Mouse (Mus musculus): ENCODE results near the gene Tnfaip6. TPM values are rescaled to one million over a fixed set of nuclear protein-coding genes. Genes with fewer than 3 reads are reported as not detected.

The Tnfaip6 gene
- polyA plus RNA-seq, 1 experiment from 2014 or later = 71.7 TPM

GRCm38 (mm10) chr2:52053502-52053901 is 15.7 kb downstream of the Tnfaip6 start:
- no peak overlapping the region for H3K4me3 ChIP-seq
- H3K27me3 ChIP-seq = no peaks in the 10 kb centered on the region
- H3K27ac ChIP-seq = no peak overlapping the region
- ATAC-seq (ENCODE audit: insufficient number of reproducible peaks, insufficient read depth, low FRiP score, low TSS enrichment) = no peak
- no peaks in the 10 kb centered on the region for H3K4me1 ChIP-seq
- H3K4me2 ChIP-seq (replicated peaks) = no peak overlapping the region
- H3K36me3 ChIP-seq = peaks cover 49% of the 10 kb centered on the region
- no peak overlapping the region for H3K9ac ChIP-seq
- WGBS = 67% methylated on average over 5 of the region's 5 CpGs
- no peaks in the 10 kb centered on the region for H3K9me3 ChIP-seq

DNA sequence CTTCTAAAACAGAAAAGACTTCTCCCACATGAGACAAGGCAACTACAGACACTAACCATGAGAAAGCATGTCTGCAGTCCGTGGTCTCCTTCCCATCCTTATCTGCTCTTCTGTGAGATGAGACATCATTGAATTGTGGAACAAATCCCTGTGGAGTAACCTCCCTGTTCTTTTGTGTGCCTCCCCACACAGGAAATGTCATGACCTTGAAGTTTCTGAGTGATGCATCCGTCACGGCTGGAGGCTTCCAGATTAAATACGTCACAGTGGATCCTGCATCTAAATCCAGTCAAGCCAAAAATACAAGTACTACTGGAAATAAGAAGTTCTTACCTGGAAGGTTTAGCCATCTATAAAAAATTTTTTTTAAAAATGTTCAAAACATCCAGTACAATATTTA is 17.8 kb downstream of the Tnfaip6 start:
- peaks cover 36% of the 10 kb centered on the region for H3K36me3 ChIP-seq
- H3K4me3 ChIP-seq = no peak overlapping the region
- no peaks in the 10 kb centered on the region for H3K9me3 ChIP-seq
- H3K27me3 ChIP-seq = no peaks in the 10 kb centered on the region
- ATAC-seq (ENCODE audit: insufficient number of reproducible peaks, insufficient read depth, low FRiP score, low TSS enrichment) = no peak
- no peak overlapping the region for H3K9ac ChIP-seq
- H3K4me2 ChIP-seq (replicated peaks) = no peak overlapping the region
- H3K4me1 ChIP-seq = no peaks in the 10 kb centered on the region
- H3K27ac ChIP-seq = no peak overlapping the region
- WGBS = 57% methylated on average over 4 of the region's 4 CpGs

- Histone ChIP-seq H3K9me3 (no peaks in the 10 kb centered on the region), H3K4me1 (no peaks in the 10 kb centered on the region), H3K36me3 (peaks cover 21% of the 10 kb centered on the region), H3K27ac (no peak overlapping the region), H3K4me2 (replicated peaks) (no peak overlapping the region), H3K4me3 (no peak overlapping the region), H3K27me3 (no peaks in the 10 kb centered on the region), H3K9ac (no peak overlapping the region)
- no peak for ATAC-seq (ENCODE audit: insufficient number of reproducible peaks, insufficient read depth, low FRiP score, low TSS enrichment)
- WGBS = 77% methylated on average over 1 of the region's 1 CpGs
These were observed 19.3 kb downstream of the Tnfaip6 start for GRCm38 (mm10) chr2:52057099-52057498.

DNA sequence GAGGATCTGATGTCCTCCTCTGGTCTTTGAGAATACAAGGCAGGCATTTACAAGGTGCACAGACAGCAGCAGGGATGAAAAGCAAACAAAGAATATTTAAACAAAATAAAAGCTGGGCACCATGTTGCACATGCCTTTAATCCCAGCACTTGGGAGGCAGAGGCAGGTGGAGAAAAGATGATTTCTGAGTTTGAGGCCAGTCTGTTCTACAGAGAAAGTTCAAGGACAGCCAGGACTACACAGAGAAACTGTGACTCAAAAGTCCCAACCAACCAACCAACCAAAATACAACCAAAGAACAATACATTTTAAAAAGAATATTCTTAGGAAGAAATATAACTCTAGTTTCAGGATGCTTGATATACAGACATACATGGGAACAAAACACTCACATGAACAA is 19.9 kb downstream of the Tnfaip6 start:
- Histone ChIP-seq H3K4me2 (replicated peaks) (no peak overlapping the region), H3K4me3 (no peak overlapping the region), H3K9ac (no peak overlapping the region), H3K27me3 (no peaks in the 10 kb centered on the region), H3K36me3 (peaks cover 17% of the 10 kb centered on the region; the same call in 1 of the 2 replicates), H3K4me1 (no peaks in the 10 kb centered on the region), H3K9me3 (no peaks in the 10 kb centered on the region), H3K27ac (no peak overlapping the region)
- ATAC-seq (ENCODE audit: insufficient number of reproducible peaks, insufficient read depth, low FRiP score, low TSS enrichment) = no peak

- Histone ChIP-seq H3K36me3 (no peaks in the 10 kb centered on the region), H3K27ac (no peak overlapping the region), H3K27me3 (no peaks in the 10 kb centered on the region), H3K4me3 (no peak overlapping the region), H3K4me2 (replicated peaks) (no peak overlapping the region), H3K9me3 (no peaks in the 10 kb centered on the region), H3K9ac (no peak overlapping the region), H3K4me1 (0 out of 2 replicates have a peak, but pooled peaks cover 5% of the 10 kb centered on the region)
- ATAC-seq (ENCODE audit: insufficient number of reproducible peaks, insufficient read depth, low FRiP score, low TSS enrichment) = no peak
- WGBS = 66% methylated on average over 1 of the region's 1 CpGs
These were observed 30.8 kb downstream of the Tnfaip6 start for GRCm38 (mm10) chr2:52068641-52069040.

- H3K9me3 ChIP-seq = no peaks in the 10 kb centered on the region
- H3K36me3 ChIP-seq = peaks cover 9% of the 10 kb centered on the region; the same call in 1 of the 2 replicates
- no peaks in the 10 kb centered on the region for H3K27me3 ChIP-seq
- H3K4me3 ChIP-seq = no peak overlapping the region
- no peak overlapping the region for H3K27ac ChIP-seq
- H3K9ac ChIP-seq = no peak overlapping the region
- 86% methylated on average over 5 of the region's 5 CpGs for WGBS
- no peak for ATAC-seq (ENCODE audit: insufficient number of reproducible peaks, insufficient read depth, low FRiP score, low TSS enrichment)
- no peak overlapping the region for H3K4me2 ChIP-seq (replicated peaks)
- H3K4me1 ChIP-seq = peaks cover 11% of the 10 kb centered on the region; the same call in 1 of the 2 replicates
These were observed 33.0 kb downstream of the Tnfaip6 start for GRCm38 (mm10) chr2:52070816-52071215.

- H3K27ac ChIP-seq = no peak overlapping the region
- no peak for ATAC-seq (ENCODE audit: insufficient number of reproducible peaks, insufficient read depth, low FRiP score, low TSS enrichment)
- H3K36me3 ChIP-seq = peaks cover 12% of the 10 kb centered on the region; the same call in 1 of the 2 replicates
- H3K9ac ChIP-seq = no peak overlapping the region
- H3K4me1 ChIP-seq = peaks cover 11% of the 10 kb centered on the region; the same call in 1 of the 2 replicates
- no peaks in the 10 kb centered on the region for H3K27me3 ChIP-seq
- peak overlapping the region; percentile 55; the same call in 1 of the 2 replicates for H3K4me2 ChIP-seq (replicated peaks)
- peak overlapping the region; percentile 96; the same call in 1 of the 2 replicates for H3K4me3 ChIP-seq
- H3K9me3 ChIP-seq = no peaks in the 10 kb centered on the region
- WGBS = 36% methylated on average over 13 of the region's 13 CpGs
These were observed 33.6 kb downstream of the Tnfaip6 start for GRCm38 (mm10) chr2:52071241-52071991.

- Histone ChIP-seq H3K4me3 (peak overlapping the region; percentile 96), H3K4me2 (replicated peaks) (peak overlapping the region; percentile 55), H3K36me3 (peaks cover 15% of the 10 kb centered on the region), H3K9me3 (no peaks in the 10 kb centered on the region), H3K27me3 (no peaks in the 10 kb centered on the region), H3K4me1 (peaks cover 11% of the 10 kb centered on the region; the same call in 1 of the 2 replicates), H3K9ac (peak overlapping the region; percentile 96), H3K27ac (peak overlapping the region; percentile 89)
- 0 out of 2 replicates have a peak, but pooled peaks have one; percentile 25 for ATAC-seq (ENCODE audit: insufficient number of reproducible peaks, insufficient read depth, low FRiP score, low TSS enrichment)
- WGBS = 3% methylated on average over 10 of the region's 10 CpGs
These were observed 34.3 kb downstream of the Tnfaip6 start for GRCm38 (mm10) chr2:52072065-52072490.

GRCm38 (mm10) chr2:52072491-52073140 is 34.8 kb downstream of the Tnfaip6 start, which contains the start of gene Rif1:
TSS of gene Rif1 (plus strand) at chr2:52072832.
- Histone ChIP-seq H3K4me3 (peak within 1 kb of the TSS; percentile 96), H3K27ac (peak within 1 kb of the TSS; percentile 89), H3K4me1 (peaks cover 11% of the 10 kb centered on the region; the same call in 1 of the 2 replicates), H3K4me2 (replicated peaks) (peak within 1 kb of the TSS; percentile 55), H3K9ac (peak within 1 kb of the TSS; percentile 96), H3K27me3 (no peaks in the 10 kb centered on the region), H3K9me3 (no peaks in the 10 kb centered on the region), H3K36me3 (peaks cover 18% of the 10 kb centered on the region)
- under 1% methylated on average over 60 of the region's 72 CpGs for WGBS
- peak; percentile 94 for ATAC-seq (ENCODE audit: insufficient number of reproducible peaks, insufficient read depth, low FRiP score, low TSS enrichment)

- Histone ChIP-seq H3K27me3 (no peaks in the 10 kb centered on the region), H3K27ac (peak overlapping the region; percentile 89), H3K36me3 (peaks cover 21% of the 10 kb centered on the region), H3K9me3 (no peaks in the 10 kb centered on the region), H3K4me2 (replicated peaks) (peak overlapping the region; percentile 55), H3K4me3 (peak overlapping the region; percentile 96), H3K9ac (peak overlapping the region; percentile 96), H3K4me1 (peaks cover 11% of the 10 kb centered on the region; the same call in 1 of the 2 replicates)
- ATAC-seq (ENCODE audit: insufficient number of reproducible peaks, insufficient read depth, low FRiP score, low TSS enrichment) = no peak
- WGBS = 1% methylated on average over 56 of the region's 56 CpGs
These were observed 35.5 kb downstream of the Tnfaip6 start for GRCm38 (mm10) chr2:52073141-52073904.

DNA sequence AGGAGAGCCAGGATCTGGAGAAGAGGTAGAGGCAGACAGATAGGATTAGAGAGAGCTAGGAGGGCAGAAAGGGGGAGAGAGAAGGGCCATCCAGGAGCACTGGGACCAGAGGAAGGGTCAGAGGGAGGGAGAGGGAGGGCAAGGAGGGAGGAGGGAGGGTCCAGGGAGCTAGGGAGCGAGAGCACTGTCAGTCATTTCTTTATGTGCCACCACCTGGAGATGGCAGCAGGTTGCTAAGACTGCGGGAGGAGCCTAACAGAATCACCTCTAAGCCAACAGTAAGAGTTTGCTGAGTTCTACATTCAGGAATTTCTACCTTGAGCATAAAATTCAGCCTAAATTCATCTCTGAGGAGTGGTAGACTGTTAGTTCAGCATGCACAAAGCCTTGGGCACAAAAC is 40.9 kb downstream of the Tnfaip6 start:
- Histone ChIP-seq H3K36me3 (peaks cover 54% of the 10 kb centered on the region), H3K27ac (no peak overlapping the region), H3K4me3 (no peak overlapping the region), H3K9me3 (no peaks in the 10 kb centered on the region), H3K9ac (no peak overlapping the region), H3K27me3 (no peaks in the 10 kb centered on the region), H3K4me1 (peaks cover 6% of the 10 kb centered on the region; the same call in 1 of the 2 replicates), H3K4me2 (replicated peaks) (no peak overlapping the region)
- WGBS = 93% methylated on average over 2 of the region's 2 CpGs
- ATAC-seq (ENCODE audit: insufficient number of reproducible peaks, insufficient read depth, low FRiP score, low TSS enrichment) = no peak
